Comparison of ENCODE assay signal across 8 mouse cellular contexts in genomic region chr13:21831418-21832394, GRCm38 (mm10). TPM values are rescaled to one million over a fixed set of nuclear protein-coding genes. Genes with fewer than 3 reads are reported as not detected.
A peak's percentile ranks its signal among the peaks of the same experiment; 100 is the strongest.
DNase-seq lines count a peak whose midpoint lies in the region; ATAC-seq and TF ChIP-seq lines count a peak whose summit lies in the region.
"Not testable (repeated sequence)": the region's sequence is repeated elsewhere in the genome, so short reads cannot be mapped to it uniquely, and the experiment has no call there.
"Had no signal": no experiment of that assay in that cellular context is flagged by ENCODE, and none has a peak within 500 bp of the region (broad histone marks: within the 10 kb centered on the region; RNA-seq: fewer than 3 reads in every experiment).

TSS of gene Hist1h4n (minus strand) at chr13:21832196.

- H3K27me3 ChIP-seq in forebrain, embryonic 12.5 days; heart, embryonic 13.5 days (replicated peaks); kidney, embryonic 14.5 days (ENCODE audit: control insufficient read depth, insufficient read depth, low read length); limb, embryonic 10.5 days (ENCODE audit: low read depth, poor library complexity, severe bottlenecking); small intestine, adult 2 months (ENCODE audit: control insufficient read depth, insufficient read depth, low read length): not testable (repeated sequence)

- ATAC-seq in forebrain, embryonic 12.5 days (ENCODE audit: low FRiP score): peak; percentile 84
- ATAC-seq in heart, embryonic 13.5 days (ENCODE audit: extremely low read depth, insufficient number of reproducible peaks, low FRiP score, low TSS enrichment): peak; percentile 71; the same call in 1 of the 2 replicates
- peak; percentile 88 for ATAC-seq in kidney, embryonic 14.5 days (ENCODE audit: low FRiP score, low TSS enrichment)
- peak; percentile 46 for ATAC-seq in megakaryocyte progenitor cell, adult 5-6 weeks (replicated peaks; ENCODE audit: poor library complexity)

- not testable (repeated sequence) for H3K4me1 ChIP-seq in bone marrow macrophage, adult 2 months (ENCODE audit: control insufficient read depth, insufficient read depth, low read length); forebrain, embryonic 12.5 days; heart, embryonic 13.5 days; kidney, embryonic 14.5 days (ENCODE audit: control insufficient read depth, insufficient read depth, low read length); limb, embryonic 10.5 days; small intestine, adult 2 months (ENCODE audit: control insufficient read depth, insufficient read depth, insufficient read length, low read length)

- H3K9me3 ChIP-seq in forebrain, embryonic 12.5 days; heart, embryonic 13.5 days; kidney, embryonic 14.5 days (ENCODE audit: control insufficient read depth, low read length); limb, embryonic 10.5 days (replicated peaks): not testable (repeated sequence)

- not testable (repeated sequence) for DNase-seq in limb, embryonic 10.5 days (ENCODE audit: low spot score)

- H3K4me3 ChIP-seq in bone marrow macrophage, adult 2 months (ENCODE audit: insufficient read depth, low read length): peak within 1 kb of the TSS; percentile 28
- peak within 1 kb of the TSS; percentile 21 for H3K4me3 ChIP-seq in forebrain, embryonic 12.5 days (replicated peaks)
- H3K4me3 ChIP-seq in heart, embryonic 13.5 days: peak within 1 kb of the TSS; percentile 35
- peak within 1 kb of the TSS; percentile 10; the same call in 1 of the 2 replicates for H3K4me3 ChIP-seq in kidney, embryonic 14.5 days (ENCODE audit: low read length)
- H3K4me3 ChIP-seq in limb, embryonic 10.5 days: peak within 1 kb of the TSS; percentile 28
- H3K4me3 ChIP-seq in small intestine, adult 2 months (ENCODE audit: low read depth, low read length): peak within 1 kb of the TSS; percentile 45

- not testable (repeated sequence) for TF ChIP-seq POLR2A in bone marrow macrophage, adult 2 months (IDR thresholded peaks at IDR 0.05; ENCODE audit: borderline replicate concordance, low read depth, low read length)
- peak; percentile 32; the same call in 1 of the 2 replicates for TF ChIP-seq POLR2A in small intestine, adult 2 months (IDR thresholded peaks at IDR 0.05; ENCODE audit: low read depth, low read length)

- not testable (repeated sequence) for TF ChIP-seq CTCF in bone marrow macrophage, adult 2 months (IDR thresholded peaks at IDR 0.05; ENCODE audit: low read depth, low read length); small intestine, adult 2 months (IDR thresholded peaks at IDR 0.05; ENCODE audit: extremely low read depth, insufficient read length, insufficient replicate concordance, low read depth, low read length)

- H3K27ac ChIP-seq in bone marrow macrophage, adult 2 months (ENCODE audit: insufficient read depth, low read depth, low read length): peak within 1 kb of the TSS; percentile 34; the same call in 1 of the 2 replicates
- H3K27ac ChIP-seq in forebrain, embryonic 12.5 days: peak within 1 kb of the TSS; percentile 81
- H3K27ac ChIP-seq in heart, embryonic 13.5 days (replicated peaks): 0 out of 2 replicates have a peak within 1 kb of the TSS, but pooled peaks have one; percentile 50
- H3K27ac ChIP-seq in kidney, embryonic 14.5 days (ENCODE audit: low read depth, low read length): 0 out of 2 replicates have a peak within 1 kb of the TSS, but pooled peaks have one; percentile 59
- H3K27ac ChIP-seq in limb, embryonic 10.5 days; small intestine, adult 2 months (ENCODE audit: insufficient read depth, low read depth, low read length): not testable (repeated sequence)

- H3K36me3 ChIP-seq in forebrain, embryonic 12.5 days (replicated peaks); heart, embryonic 13.5 days; kidney, embryonic 14.5 days (ENCODE audit: control insufficient read depth, insufficient read depth, low read length); limb, embryonic 10.5 days; small intestine, adult 2 months (ENCODE audit: control insufficient read depth, insufficient read depth, low read length): not testable (repeated sequence)

- peak within 1 kb of the TSS; percentile 40 for H3K4me2 ChIP-seq in forebrain, embryonic 12.5 days
- peak within 1 kb of the TSS; percentile 56 for H3K4me2 ChIP-seq in heart, embryonic 13.5 days
- H3K4me2 ChIP-seq in kidney, embryonic 14.5 days (replicated peaks; ENCODE audit: low read depth, low read length): not testable (repeated sequence)

- H3K9ac ChIP-seq in forebrain, embryonic 12.5 days; kidney, embryonic 14.5 days (ENCODE audit: low read depth, low read length): not testable (repeated sequence)
- H3K9ac ChIP-seq in heart, embryonic 13.5 days: peak within 1 kb of the TSS; percentile 67

- WGBS in forebrain, embryonic 12.5 days: under 1% methylated on average over 26 of the region's 58 CpGs
- WGBS in heart, embryonic 13.5 days: under 1% methylated on average over 26 of the region's 58 CpGs
- 0% methylated on average over 18 of the region's 58 CpGs for WGBS in kidney, embryonic 14.5 days
- WGBS in limb, embryonic 10.5 days: under 1% methylated on average over 26 of the region's 58 CpGs
- WGBS in small intestine, adult 2 months: under 1% methylated on average over 27 of the region's 58 CpGs

RNA-seq across cellular contexts. Expression of gene Hist1h4n, which starts in this region (rescaled TPM):
- not detected in 2 replicates for polyA plus RNA-seq in bone marrow macrophage, adult 2 months (2012; ENCODE audit: insufficient read depth, insufficient read length, missing spikeins)
- polyA plus RNA-seq in forebrain, embryonic 12.5 days (2016; fragmentation: Nextera tagmentation; extraction: Ambion mirVana): 12.5 and 13.8 TPM in 2 replicates
- 11.2 and 15.6 TPM in 2 replicates for polyA plus RNA-seq in heart, embryonic 13.5 days (2015; fragmentation: Nextera tagmentation; extraction: Ambion mirVana)
- polyA plus RNA-seq in kidney, embryonic 14.5 days (2014; fragmentation: Nextera tagmentation; extraction: Ambion mirVana): 23.1 and 41.1 TPM in 2 replicates
- polyA plus RNA-seq in limb, embryonic 10.5 days (2016; fragmentation: Nextera tagmentation; extraction: Ambion mirVana): 10.5 and 11.5 TPM in 2 replicates
- total RNA-seq in megakaryocyte progenitor cell, adult 5-6 weeks (2015): 48.7 and 53.0 TPM in 2 replicates
- total RNA-seq in megakaryocyte progenitor cell, adult 5-6 weeks (2017): 1,698 and 2,087 TPM in 2 replicates
- polyA plus RNA-seq in small intestine, adult 2 months (2012; rRNA removed): 30.7 and 41.0 TPM in 2 replicates
- total RNA-seq: gastrocnemius, postnatal 36 days had no signal
